Mouse (Mus musculus): ENCODE results near the gene Ankrd26.

DNA sequence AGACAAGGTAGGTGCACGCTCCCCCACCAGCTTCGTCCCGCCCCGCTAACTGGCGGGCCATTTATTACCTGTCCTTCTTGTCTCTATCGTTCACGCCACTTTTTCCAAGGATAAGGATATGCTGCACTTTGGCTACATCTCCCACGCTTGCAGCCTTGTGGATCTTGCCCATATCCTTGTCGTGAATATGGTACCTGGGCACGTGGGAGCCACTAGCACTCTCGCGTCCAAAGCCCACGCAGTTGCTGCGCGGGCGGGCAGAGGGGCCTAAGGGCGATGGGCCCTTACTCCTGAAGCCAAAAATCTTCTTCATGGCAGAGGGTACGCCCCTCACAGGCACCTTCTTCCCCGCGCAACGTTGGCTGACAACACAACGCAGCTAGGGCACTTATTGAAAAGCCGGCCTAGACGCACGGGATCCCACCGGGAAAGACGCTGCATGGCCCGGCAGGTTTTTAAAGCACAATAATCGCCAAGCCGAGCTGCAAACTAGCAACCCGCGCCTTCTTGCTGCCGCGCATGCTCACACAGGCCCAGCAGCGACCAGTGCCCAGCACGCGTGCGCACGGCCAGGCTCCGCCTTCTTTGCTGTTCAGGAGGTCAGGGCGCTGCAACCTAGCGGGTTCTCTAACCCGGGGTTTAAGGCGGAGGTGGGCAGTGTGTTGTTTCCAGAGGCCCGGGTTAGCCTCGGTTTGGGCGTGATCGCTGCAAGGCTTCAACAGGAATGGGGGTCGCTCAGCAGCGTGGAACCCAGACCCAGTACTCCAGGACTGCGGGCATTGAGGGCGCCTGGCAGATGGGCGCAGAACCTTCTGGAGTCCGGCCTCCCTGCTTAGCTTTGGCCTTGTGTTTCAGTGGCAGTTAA lies at the start of gene Ankrd26:
- TF ChIP-seq POLR2A (IDR thresholded peaks at IDR 0.05; ENCODE audit: low read depth, low read length) (peak; percentile 20; the same call in 1 of the 2 replicates), CTCF (IDR thresholded peaks at IDR 0.05; ENCODE audit: extremely low read depth, insufficient read depth, insufficient read length, insufficient replicate concordance) (no peak)
